Mouse (Mus musculus) c-Kit-positive CD71-positive TER-119-negative erythroid progenitor cells, embryonic 14.5 days (primary cell): Measurements from ENCODE around the gene Ccdc120.

Experiments used
- DNase-seq: peaks from one replicate; pipeline ENCODE4 v3.0.0-alpha.2; 2013; ENCODE audit warnings: low read depth

Gene Ccdc120

DNA sequence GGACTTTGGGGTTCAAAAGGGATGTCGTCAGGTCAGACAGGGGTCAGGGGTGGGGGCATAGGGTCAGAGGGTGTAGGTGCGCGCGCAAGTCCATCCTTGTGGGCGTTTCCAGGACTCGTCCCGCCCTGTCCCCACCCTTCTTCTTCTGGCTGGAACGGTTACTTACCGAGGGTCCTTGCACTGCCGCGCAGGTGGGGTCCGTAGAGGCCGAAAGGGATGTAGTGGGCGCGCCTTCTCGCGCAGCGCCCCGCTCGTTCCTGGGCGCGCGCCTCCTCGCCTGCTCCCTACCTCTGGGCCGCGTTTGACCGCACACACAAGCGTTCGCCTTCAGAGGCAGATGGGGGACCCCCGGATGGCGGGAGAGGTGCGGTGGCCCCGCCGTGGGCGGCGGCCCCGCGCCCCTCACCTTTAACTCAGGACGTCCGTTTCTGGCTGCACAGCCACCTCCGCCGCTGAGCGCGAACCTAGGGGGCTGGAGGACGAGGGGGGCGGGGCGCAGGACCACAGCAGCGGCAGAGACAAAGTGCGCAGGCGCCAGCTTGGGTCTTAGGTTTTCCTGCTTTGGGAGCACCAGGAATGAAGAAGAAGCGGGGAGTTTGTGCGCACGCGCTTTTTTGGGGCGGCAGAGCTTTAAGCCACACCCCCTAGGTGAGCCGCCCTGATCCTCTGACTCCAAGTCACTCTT, at the start of gene Ccdc120:
Gene Ccdc120 (minus strand): TSS at position 474 of the 685 bp plus-strand sequence.
- DNase-seq, result no peak

GRCm38 (mm10) chrX:7797327-7797726, 46.6 kb upstream of the Ccdc120 start:
- no peak for DNase-seq

GRCm38 (mm10) chrX:7795016-7795415, 44.3 kb upstream of the Ccdc120 start:
- DNase-seq, result no peak

DNA sequence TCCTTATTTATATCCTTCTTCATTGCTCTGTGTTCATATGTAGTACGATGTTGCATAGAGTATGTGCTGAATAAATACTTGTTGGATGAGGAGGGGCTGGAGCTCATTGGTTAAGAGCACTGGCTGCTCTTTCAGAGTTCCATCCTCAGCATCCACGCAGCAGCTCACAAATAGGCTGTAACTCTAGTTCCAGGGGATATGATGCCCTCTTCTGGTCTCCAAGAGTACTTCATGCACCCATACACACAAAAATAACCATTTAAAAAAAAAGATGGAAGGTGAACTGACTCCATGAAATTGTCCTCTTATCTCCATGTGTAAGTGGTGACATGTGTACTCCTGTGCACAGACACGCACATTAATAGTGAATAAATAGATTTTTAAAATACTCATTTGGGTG, 42.7 kb upstream of the Ccdc120 start:
- no peak for DNase-seq

GRCm38 (mm10) chrX:7790309-7790708, 39.6 kb upstream of the Ccdc120 start:
- no peak for DNase-seq

GRCm38 (mm10) chrX:7789542-7790136, 38.9 kb upstream of the Ccdc120 start, which contains the start of gene Gripap1:
Gripap1 (plus strand) TSS chrX:7789765.
- peak; percentile 67 for DNase-seq

DNA sequence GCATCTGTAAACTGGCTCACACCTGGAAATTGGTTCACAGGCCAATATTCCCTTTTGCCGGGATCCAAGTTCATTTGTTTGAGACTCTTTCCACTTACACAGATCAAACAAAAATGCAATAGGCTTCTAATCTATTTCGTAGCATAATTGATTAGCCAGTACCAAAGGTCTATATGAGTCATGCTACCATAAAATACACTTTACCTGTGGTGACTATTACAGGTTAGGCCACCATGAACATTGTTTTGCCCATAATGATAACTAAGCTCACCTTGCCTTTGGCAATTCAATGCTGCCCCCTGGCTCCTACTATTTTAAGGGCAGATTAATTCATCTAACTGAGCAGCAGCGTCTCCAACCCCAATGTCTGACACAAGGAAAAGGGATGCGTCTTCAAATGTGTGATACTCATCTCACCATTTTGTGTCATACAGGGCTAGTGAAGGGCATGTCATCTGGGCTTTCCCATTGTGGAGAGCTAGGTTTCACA, 31.9 kb upstream of the Ccdc120 start:
- DNase-seq, result no peak

- DNase-seq, result no peak
These were observed 28.6 kb upstream of the Ccdc120 start for GRCm38 (mm10) chrX:7779294-7779693.

DNA sequence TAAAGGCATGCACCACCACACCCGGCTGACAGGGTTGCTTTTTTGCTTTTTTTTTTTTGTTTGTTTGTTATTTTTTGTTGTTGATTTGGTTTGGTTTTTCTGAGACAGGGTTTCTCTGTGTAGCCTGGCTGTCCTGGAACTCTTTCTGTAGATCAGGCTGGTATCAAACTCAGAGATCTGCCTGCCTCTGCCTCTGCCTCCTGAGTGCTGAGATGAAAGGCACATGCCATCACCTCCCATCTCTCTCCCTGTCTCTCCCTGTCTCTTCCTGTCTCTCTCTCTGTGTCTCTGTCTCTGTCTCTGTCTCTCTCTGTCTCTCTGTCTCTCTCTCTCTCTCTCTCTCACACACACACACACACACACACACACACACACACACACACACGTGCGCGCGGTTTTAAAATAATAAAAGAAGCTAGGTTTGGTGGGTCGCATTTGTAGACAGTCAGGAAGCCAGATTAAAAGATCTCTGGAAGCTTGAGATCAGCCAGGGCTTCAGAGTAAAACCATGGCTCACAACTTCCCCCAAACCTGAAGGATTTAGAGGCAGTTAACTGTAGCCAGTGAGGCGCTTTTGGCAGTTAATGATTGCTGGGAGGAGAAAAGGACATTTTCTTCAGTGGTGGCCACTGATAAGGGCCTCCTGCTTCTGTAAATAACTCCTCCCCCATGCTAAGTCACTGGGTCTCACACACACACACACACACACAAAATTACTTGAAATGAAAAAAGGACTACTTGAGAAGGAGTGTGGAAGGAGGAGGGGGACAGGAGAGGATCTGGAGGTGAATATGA, 27.9 kb upstream of the Ccdc120 start:
- no peak for DNase-seq

DNA sequence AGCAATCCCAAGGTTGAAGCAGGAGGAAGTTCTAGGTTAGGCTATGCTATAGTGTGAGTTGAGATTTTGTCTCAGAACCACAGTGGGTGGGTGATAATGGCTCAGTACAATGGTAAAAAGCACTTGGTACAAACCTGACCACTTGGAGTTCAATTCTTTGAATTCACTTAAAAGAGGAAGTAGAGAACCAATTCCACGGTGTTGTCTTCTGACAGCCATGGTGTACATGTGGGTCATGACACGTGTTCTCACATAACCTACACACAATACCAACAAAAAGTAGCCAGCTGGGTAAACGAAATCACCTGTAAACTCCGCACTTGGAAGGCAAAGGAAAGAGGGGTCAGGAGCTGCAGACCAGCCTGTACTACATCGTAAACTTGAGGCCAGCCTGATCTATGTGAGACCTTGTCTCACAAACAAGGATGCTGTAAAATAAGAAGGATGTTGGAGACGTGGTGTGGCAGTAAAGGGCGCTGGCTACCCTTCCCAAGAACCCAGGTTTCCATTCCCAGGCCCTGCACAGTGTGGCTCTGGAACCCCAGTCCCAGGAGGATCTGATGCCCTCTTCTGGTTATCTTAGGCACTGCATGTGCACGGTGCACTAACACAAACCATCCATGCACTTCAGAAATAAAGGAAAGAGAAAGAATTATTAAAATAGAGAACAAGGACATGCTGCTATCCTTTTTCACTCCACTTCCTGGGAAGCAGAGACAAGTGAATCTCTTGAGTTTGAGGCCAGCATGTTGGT, 25.8 kb upstream of the Ccdc120 start:
- no peak for DNase-seq

- DNase-seq, result no peak
These were observed 24.9 kb upstream of the Ccdc120 start for GRCm38 (mm10) chrX:7775501-7776205.

DNA sequence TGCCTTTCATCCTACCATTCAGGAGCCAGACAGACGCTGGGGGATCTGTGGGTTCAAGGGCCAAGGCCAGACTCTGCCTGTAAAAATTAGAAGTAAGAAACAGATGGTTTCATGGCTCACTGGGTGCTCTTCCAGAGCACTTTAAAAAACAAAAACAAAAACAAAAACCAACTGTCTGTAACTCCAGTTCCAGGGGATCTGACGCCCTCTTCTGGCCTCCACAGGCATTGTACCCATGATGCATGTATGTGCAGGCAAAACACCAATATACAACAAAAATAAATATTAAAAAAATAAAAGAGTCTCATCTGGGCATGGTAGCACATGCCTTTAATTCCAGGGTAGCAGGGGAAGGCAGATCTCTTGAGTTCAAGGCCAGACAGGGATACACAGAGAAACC, 22.1 kb upstream of the Ccdc120 start:
- DNase-seq, result no peak

- no peak for DNase-seq
These were observed 18.8 kb upstream of the Ccdc120 start for GRCm38 (mm10) chrX:7769302-7770017.

- DNase-seq, result no peak
These were observed 15.1 kb upstream of the Ccdc120 start for GRCm38 (mm10) chrX:7765764-7766163.

DNA sequence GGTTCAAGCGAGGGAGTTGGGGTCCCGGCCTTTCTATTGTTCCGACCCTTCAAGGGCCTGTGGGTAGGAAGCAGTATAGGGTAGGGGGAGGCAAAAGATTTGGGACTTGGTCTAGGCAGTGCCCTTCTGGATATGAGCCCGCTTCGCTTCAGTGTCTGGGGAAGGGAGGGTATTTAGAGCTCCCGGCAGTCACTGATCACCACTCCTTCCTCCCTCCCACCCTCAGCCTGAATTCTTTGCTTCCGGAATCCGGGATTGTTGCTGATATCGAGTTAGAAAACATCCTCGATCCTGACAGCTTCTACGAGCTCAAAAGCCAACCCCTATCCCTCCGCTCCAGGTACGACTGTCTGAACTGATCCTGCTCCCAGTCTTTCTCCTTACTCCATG, 14.6 kb upstream of the Ccdc120 start:
- DNase-seq, result no peak

- DNase-seq, result no peak
These were observed 14.1 kb upstream of the Ccdc120 start for GRCm38 (mm10) chrX:7764657-7765280.

- DNase-seq, result no peak
These were observed 13.1 kb upstream of the Ccdc120 start for GRCm38 (mm10) chrX:7763631-7764393.

DNA sequence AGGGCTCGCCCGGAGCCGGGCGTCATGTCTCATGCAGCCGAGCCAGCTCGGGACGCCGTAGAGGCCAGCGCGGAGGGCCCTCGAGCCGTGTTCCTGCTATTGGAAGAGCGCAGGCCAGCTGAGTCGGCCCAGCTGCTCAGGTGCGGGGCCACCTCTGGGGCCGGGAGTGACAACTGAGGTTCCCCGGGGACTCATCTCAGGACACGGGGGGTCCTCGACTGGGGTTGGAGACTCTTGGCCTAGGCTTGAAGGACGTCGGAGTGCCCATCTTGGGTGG, 12.2 kb upstream of the Ccdc120 start:
- no peak for DNase-seq

DNA sequence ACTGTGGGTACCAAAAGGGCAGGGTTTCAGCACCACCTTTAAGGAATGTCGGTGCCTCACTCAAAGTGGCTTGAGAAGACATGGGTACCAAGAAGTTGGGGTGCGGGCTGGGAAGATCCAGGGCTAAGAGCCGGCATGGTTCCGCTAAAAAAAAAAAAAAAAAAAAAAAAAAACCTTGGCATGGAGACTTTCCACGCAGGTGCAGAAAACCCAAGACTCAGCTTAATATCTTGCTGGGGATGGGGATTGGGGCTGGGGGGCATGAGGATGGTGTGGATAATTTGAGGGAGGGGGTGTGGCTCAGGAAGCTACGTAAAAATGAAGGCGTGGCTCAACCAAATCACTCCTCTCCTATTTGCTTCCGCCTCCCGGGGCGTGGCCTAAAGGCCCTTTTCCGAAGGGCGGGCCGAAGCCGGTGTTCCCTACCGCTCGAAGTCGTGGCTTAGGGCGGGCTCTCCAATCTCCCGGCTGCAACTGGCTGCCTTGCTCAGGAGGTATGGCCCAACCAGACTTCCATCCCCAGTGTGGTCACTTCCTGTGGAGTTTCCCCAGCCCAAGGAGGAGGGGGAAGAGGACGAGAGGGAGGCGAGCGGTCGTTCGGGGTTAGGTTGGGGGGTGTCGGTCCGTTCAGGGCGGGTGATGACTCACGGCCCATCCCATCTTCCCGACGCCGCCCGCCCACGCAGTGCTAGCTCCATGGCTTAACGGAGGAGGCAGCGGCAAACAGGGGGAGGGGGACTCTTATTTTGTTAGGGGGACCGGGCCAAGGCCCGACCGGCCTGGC, 11.6 kb upstream of the Ccdc120 start, which contains the start of gene Tfe3:
Gene Tfe3 (plus strand): TSS at position 424 of the 784 bp plus-strand sequence.
- DNase-seq, result peak; percentile 80
